Mouse (Mus musculus): Measurements from ENCODE around the gene Tmem211. TPM values are rescaled to one million over a fixed set of nuclear protein-coding genes. Genes with fewer than 3 reads are reported as not detected.
A peak's percentile ranks its signal among the peaks of the same experiment; 100 is the strongest.

The Tmem211 gene
- total and polyA plus RNA-seq, 2 experiments from 2014 or later = not detected

- 79% methylated on average over 12 of the region's 12 CpGs for WGBS
- Histone ChIP-seq H3K36me3 (replicated peaks; ENCODE audit: control insufficient read depth, insufficient read depth, low read length) (no peaks in the 10 kb centered on the region), H3K4me1 (ENCODE audit: control insufficient read depth, insufficient read depth) (no peaks in the 10 kb centered on the region), H3K4me2 (ENCODE audit: low read depth, low read length) (no peak overlapping the region), H3K27me3 (ENCODE audit: control insufficient read depth, insufficient read depth, low read length) (peaks cover 12% of the 10 kb centered on the region; the same call in 1 of the 2 replicates), H3K27ac (ENCODE audit: low read depth) (no peak overlapping the region), H3K9ac (replicated peaks; ENCODE audit: low read depth, low read length) (no peak overlapping the region), H3K4me3 (ENCODE audit: low read depth, low read length) (no peak overlapping the region), H3K9me3 (replicated peaks; ENCODE audit: control insufficient read depth, low read length) (no peaks in the 10 kb centered on the region)
- no peak for DNase-seq (ENCODE audit: low spot score)
- TF ChIP-seq EP300 (IDR thresholded peaks at IDR 0.05; ENCODE audit: low read depth) = no peak
- no peak for TF ChIP-seq CTCF (IDR thresholded peaks at IDR 0.05; ENCODE audit: low read depth)
- ATAC-seq (ENCODE audit: insufficient read depth, low read depth) = no peak
Measured at GRCm38 (mm10) chr5:113217076-113217475, 9.6 kb upstream of the Tmem211 start.

DNA sequence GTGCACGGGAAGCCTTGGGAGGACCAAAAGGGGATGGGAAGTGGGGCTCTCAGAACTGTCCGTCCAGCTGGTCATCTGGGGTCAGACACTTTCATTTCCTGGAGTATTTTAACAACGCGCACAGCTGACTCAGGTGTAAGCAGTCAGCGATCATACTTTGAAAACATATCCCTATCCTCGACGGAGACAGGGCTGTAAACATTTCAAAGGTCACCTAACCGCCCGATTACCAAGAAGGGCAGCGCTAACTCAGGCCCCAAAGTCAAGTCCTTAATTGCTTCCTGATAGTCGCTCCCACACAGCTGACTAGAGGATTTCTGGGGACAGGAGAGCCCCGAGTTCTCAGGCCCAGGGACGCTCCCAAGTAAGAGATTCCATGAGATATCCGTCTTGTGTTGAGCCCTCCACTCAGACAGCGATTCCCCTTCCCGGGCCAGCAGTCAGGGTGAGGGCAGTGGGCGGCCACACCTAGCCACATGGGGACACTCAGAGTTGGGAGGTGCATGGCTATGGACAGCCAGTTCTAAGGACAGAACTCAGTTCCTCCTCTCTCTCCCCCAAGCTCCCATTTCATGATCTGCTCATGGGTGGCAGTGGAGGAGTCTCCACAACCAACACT, 8.0 kb upstream of the Tmem211 start:
- ATAC-seq (ENCODE audit: insufficient read depth, low read depth) (no peak), DNase-seq (ENCODE audit: low spot score) (no peak)
- H3K4me3 ChIP-seq (ENCODE audit: low read depth, low read length) = no peak overlapping the region
- H3K9me3 ChIP-seq (replicated peaks; ENCODE audit: control insufficient read depth, low read length) = no peaks in the 10 kb centered on the region
- TF ChIP-seq EP300 (IDR thresholded peaks at IDR 0.05; ENCODE audit: low read depth) = no peak
- TF ChIP-seq CTCF (IDR thresholded peaks at IDR 0.05; ENCODE audit: low read depth) = no peak
- no peaks in the 10 kb centered on the region for H3K4me1 ChIP-seq (ENCODE audit: control insufficient read depth, insufficient read depth)
- H3K27me3 ChIP-seq (ENCODE audit: control insufficient read depth, insufficient read depth, low read length) = peaks cover 12% of the 10 kb centered on the region; the same call in 1 of the 2 replicates
- no peak overlapping the region for H3K4me2 ChIP-seq (ENCODE audit: low read depth, low read length)
- H3K36me3 ChIP-seq (replicated peaks; ENCODE audit: control insufficient read depth, insufficient read depth, low read length) = no peaks in the 10 kb centered on the region
- no peak overlapping the region for H3K9ac ChIP-seq (replicated peaks; ENCODE audit: low read depth, low read length)
- H3K27ac ChIP-seq (ENCODE audit: low read depth) = 0 out of 2 replicates have a peak overlapping the region, but pooled peaks have one; percentile 30
- WGBS = 60% methylated on average over 17 of the region's 17 CpGs

DNA sequence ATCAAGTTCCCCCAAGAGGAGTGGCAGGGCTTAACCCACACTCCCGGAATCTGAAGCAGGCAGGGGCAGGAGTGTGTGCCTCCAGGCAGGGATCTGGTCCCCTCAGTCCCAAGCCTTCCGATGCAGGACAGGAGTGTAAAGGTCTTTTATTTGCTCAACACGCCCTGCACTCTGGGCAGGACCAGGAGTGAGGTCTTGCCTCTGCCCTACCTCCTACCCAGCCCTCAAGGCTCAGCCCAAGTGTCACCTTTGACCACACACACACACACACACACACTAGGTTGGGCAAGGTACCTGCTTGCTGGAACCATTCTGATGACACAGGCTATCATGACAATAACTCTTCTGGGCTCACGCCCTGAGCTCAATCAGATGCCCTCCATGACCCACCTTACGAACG, 7.3 kb upstream of the Tmem211 start:
- Histone ChIP-seq H3K27me3 (ENCODE audit: control insufficient read depth, insufficient read depth, low read length) (peaks cover 12% of the 10 kb centered on the region; the same call in 1 of the 2 replicates), H3K4me2 (ENCODE audit: low read depth, low read length) (no peak overlapping the region), H3K27ac (ENCODE audit: low read depth) (no peak overlapping the region), H3K9ac (replicated peaks; ENCODE audit: low read depth, low read length) (no peak overlapping the region), H3K4me1 (ENCODE audit: control insufficient read depth, insufficient read depth) (no peaks in the 10 kb centered on the region), H3K4me3 (ENCODE audit: low read depth, low read length) (no peak overlapping the region), H3K36me3 (replicated peaks; ENCODE audit: control insufficient read depth, insufficient read depth, low read length) (no peaks in the 10 kb centered on the region), H3K9me3 (replicated peaks; ENCODE audit: control insufficient read depth, low read length) (no peaks in the 10 kb centered on the region)
- no peak for DNase-seq (ENCODE audit: low spot score)
- no peak for ATAC-seq (ENCODE audit: insufficient read depth, low read depth)
- WGBS = 78% methylated on average over 6 of the region's 6 CpGs
- no peak for TF ChIP-seq EP300 (IDR thresholded peaks at IDR 0.05; ENCODE audit: low read depth)
- no peak for TF ChIP-seq CTCF (IDR thresholded peaks at IDR 0.05; ENCODE audit: low read depth)

DNA sequence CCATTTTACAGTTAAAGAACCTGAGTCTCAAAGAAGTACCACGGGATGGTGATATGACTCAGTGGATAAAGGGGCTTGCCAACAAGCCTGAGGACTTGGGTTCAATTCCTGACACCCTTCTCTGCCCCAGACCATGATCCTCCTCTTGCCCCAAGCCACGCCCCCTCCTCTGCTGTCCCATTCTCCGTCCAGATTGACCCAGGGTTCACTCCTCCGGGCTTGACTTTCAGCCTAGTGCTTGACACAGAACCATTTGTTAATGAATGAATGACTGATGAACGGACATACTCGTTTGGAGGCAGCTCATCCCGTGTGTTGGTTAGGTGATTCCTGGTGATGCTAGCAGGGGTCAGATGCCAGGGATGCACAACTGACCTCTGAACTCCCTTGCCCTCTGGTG, 6.8 kb upstream of the Tmem211 start:
- TF ChIP-seq EP300 (IDR thresholded peaks at IDR 0.05; ENCODE audit: low read depth) = no peak
- no peak for TF ChIP-seq CTCF (IDR thresholded peaks at IDR 0.05; ENCODE audit: low read depth)
- no peaks in the 10 kb centered on the region for H3K9me3 ChIP-seq (replicated peaks; ENCODE audit: control insufficient read depth, low read length)
- no peak overlapping the region for H3K27ac ChIP-seq (ENCODE audit: low read depth)
- peaks cover 12% of the 10 kb centered on the region; the same call in 1 of the 2 replicates for H3K27me3 ChIP-seq (ENCODE audit: control insufficient read depth, insufficient read depth, low read length)
- WGBS = 66% methylated on average over 7 of the region's 7 CpGs
- no peaks in the 10 kb centered on the region for H3K4me1 ChIP-seq (ENCODE audit: control insufficient read depth, insufficient read depth)
- H3K36me3 ChIP-seq (replicated peaks; ENCODE audit: control insufficient read depth, insufficient read depth, low read length) = no peaks in the 10 kb centered on the region
- H3K4me3 ChIP-seq (ENCODE audit: low read depth, low read length) = peak overlapping the region; percentile 67; the same call in 1 of the 2 replicates
- ATAC-seq (ENCODE audit: insufficient read depth, low read depth) = no peak
- 0 out of 2 replicates have a peak overlapping the region, but pooled peaks have one; percentile 64 for H3K9ac ChIP-seq (replicated peaks; ENCODE audit: low read depth, low read length)
- peak overlapping the region; percentile 94 for H3K4me2 ChIP-seq (ENCODE audit: low read depth, low read length)
- no peak for DNase-seq (ENCODE audit: low spot score)

DNA sequence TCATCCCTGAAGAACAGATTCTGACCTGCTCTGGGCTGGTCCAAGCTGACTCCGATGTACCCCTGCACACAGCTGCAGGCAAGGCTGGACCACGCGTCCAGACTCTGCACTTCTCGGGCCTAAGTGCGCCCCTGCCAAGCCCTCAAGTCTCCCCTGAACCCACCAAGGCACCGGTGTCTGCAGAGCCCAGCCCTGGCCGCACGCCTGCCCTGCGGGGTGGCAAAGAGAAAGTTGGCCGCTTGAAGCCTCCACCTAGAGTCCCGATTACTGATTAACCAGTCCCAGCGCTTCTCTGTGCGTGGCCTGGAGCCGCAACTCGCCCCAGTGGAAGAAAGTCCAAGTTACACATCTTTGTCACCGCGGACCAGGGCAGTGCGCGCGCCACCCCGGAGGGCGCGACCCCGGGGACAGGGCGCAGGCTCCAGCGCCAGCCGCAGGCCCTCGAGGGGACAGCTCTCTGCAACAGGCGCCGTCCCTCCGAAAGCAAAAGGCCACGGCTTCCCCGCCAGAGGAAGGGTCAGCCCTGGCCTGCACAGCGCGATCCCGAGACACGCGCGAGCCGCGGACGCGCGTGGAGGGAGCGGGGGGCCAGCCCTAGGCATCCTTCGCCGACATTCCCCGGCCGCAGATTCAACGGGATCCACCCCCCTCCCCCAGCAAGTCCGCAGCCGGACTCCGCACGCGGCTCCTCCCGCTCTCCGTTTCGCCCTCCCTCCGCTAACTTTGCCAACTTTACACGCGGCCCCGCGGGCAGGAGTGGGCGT, 6.1 kb upstream of the Tmem211 start:
- 2% methylated on average over 56 of the region's 64 CpGs for WGBS
- no peaks in the 10 kb centered on the region for H3K36me3 ChIP-seq (replicated peaks; ENCODE audit: control insufficient read depth, insufficient read depth, low read length)
- ATAC-seq (ENCODE audit: insufficient read depth, low read depth) = peak; percentile 43
- H3K4me2 ChIP-seq (ENCODE audit: low read depth, low read length) = peak overlapping the region; percentile 94
- peak overlapping the region; percentile 67 for H3K4me3 ChIP-seq (ENCODE audit: low read depth, low read length)
- DNase-seq (ENCODE audit: low spot score) = no peak
- H3K4me1 ChIP-seq (ENCODE audit: control insufficient read depth, insufficient read depth) = no peaks in the 10 kb centered on the region
- no peaks in the 10 kb centered on the region for H3K9me3 ChIP-seq (replicated peaks; ENCODE audit: control insufficient read depth, low read length)
- peaks cover 12% of the 10 kb centered on the region; the same call in 1 of the 2 replicates for H3K27me3 ChIP-seq (ENCODE audit: control insufficient read depth, insufficient read depth, low read length)
- H3K9ac ChIP-seq (replicated peaks; ENCODE audit: low read depth, low read length) = peak overlapping the region; percentile 64
- peak overlapping the region; percentile 61 for H3K27ac ChIP-seq (ENCODE audit: low read depth)
- TF ChIP-seq EP300 (IDR thresholded peaks at IDR 0.05; ENCODE audit: low read depth) (no peak), CTCF (IDR thresholded peaks at IDR 0.05; ENCODE audit: low read depth) (no peak)

Data from heart, postnatal 0 days (tissue).